Mouse (Mus musculus) neural tube, embryonic 11.5 days (tissue): ENCODE data around the gene Gng3. TPM values are rescaled to one million over a fixed set of nuclear protein-coding genes. Genes with fewer than 3 reads are reported as not detected.

Experiments used
- ATAC-seq: fragments of 200-750 bp; cut with Nextera tagmentation; 2 replicates; pipeline ENCODE4 v1.8.0; 2017; ENCODE audit warnings: moderate number of reproducible peaks, mild to moderate bottlenecking, moderate TSS enrichment, moderate library complexity; ENCODE audit not compliant: insufficient read depth, low FRiP score, low TSS enrichment
- DNase-seq: peaks from one replicate; pipeline ENCODE4 v3.0.0-alpha.2; 2015; ENCODE audit warnings: low spot score
- H3K27ac ChIP-seq: fragments of 300-500 bp; sonication (generic); 2 replicates; pipeline ENCODE4 v1.5.1; 2014; ENCODE audit warnings: low read depth, mild to moderate bottlenecking, low read length
- H3K27me3 ChIP-seq: fragments of 300-500 bp; sonication (generic); 2 replicates; pipeline ENCODE4 v1.6.1; 2014; ENCODE audit warnings: mild to moderate bottlenecking, low read length, mixed read lengths; ENCODE audit not compliant: control insufficient read depth, insufficient read depth
- H3K36me3 ChIP-seq: fragments of 300-500 bp; sonication (generic); 2 replicates; pipeline ENCODE4 v1.6.1; 2014; ENCODE audit warnings: mild to moderate bottlenecking, low read length, moderate library complexity, mixed read lengths; ENCODE audit not compliant: control insufficient read depth, insufficient read depth
- H3K4me1 ChIP-seq: fragments of 300-500 bp; sonication (generic); 2 replicates; pipeline ENCODE4 v1.6.1; 2014; ENCODE audit warnings: low read length, mixed read lengths; ENCODE audit not compliant: control insufficient read depth, insufficient read depth
- H3K4me2 ChIP-seq: fragments of 300-500 bp; sonication (generic); 2 replicates; pipeline ENCODE4 v1.6.1; 2014; ENCODE audit warnings: low read depth, mild to moderate bottlenecking, moderate library complexity
- H3K4me3 ChIP-seq: fragments of 300-500 bp; sonication (generic); 2 replicates; pipeline ENCODE4 v1.5.1; 2014; ENCODE audit warnings: low read depth, low read length
- H3K9ac ChIP-seq: fragments of 300-500 bp; sonication (generic); 2 replicates; pipeline ENCODE4 v1.6.1; 2014; ENCODE audit warnings: mild to moderate bottlenecking, low read length
- H3K9me3 ChIP-seq: fragments of 300-500 bp; sonication (generic); 2 replicates; pipeline ENCODE4 v1.6.1; 2016; ENCODE audit warnings: low read length; ENCODE audit not compliant: control insufficient read depth
- WGBS: fragments of 180-500 bp; shearing (Covaris S2); extraction: QIAGEN DNeasy Blood & Tissue Kit; methylation state at CpG from one replicate; pipeline ENCODE4 v1.1.7; 2014; 5-methylcytosine and 5-hydroxymethylcytosine counted together
- polyA plus RNA-seq: library from polyadenylated mRNA; unstranded; fragments of >200 nt; fragmentation: Nextera tagmentation; extraction: Ambion mirVana; gene quantifications from 2 replicates; pipeline ENCODE4 v1.2.1, GENCODE M21; 2014

Gene Gng3
- polyA plus RNA-seq, 1 experiment from 2014 or later, result 151 TPM

- H3K36me3 ChIP-seq, result peaks cover 10% of the 10 kb centered on the region
- no peaks in the 10 kb centered on the region for H3K27me3 ChIP-seq
- H3K4me2 ChIP-seq, result peak overlapping the region; percentile 98
- WGBS, result 2% methylated on average over 7 of the region's 7 CpGs
- H3K4me1 ChIP-seq, result peaks cover 30% of the 10 kb centered on the region
- no peak for ATAC-seq
- H3K27ac ChIP-seq, result no peak overlapping the region
- H3K9me3 ChIP-seq, result no peaks in the 10 kb centered on the region
- H3K9ac ChIP-seq, result peak overlapping the region; percentile 94
- H3K4me3 ChIP-seq, result peak overlapping the region; percentile 88
- no peak for DNase-seq
Measured at GRCm38 (mm10) chr19:8821146-8821545, 17.8 kb downstream of the Gng3 start.

GRCm38 (mm10) chr19:8820424-8820956 lies 18.5 kb downstream of the Gng3 start:
- Histone ChIP-seq H3K9ac (peak overlapping the region; percentile 94), H3K27ac (peak overlapping the region; percentile 98), H3K27me3 (no peaks in the 10 kb centered on the region), H3K4me3 (peak overlapping the region; percentile 88), H3K4me1 (peaks cover 30% of the 10 kb centered on the region), H3K36me3 (peaks cover 8% of the 10 kb centered on the region), H3K4me2 (peak overlapping the region; percentile 98), H3K9me3 (no peaks in the 10 kb centered on the region)
- WGBS, result under 1% methylated on average over 47 of the region's 48 CpGs
- ATAC-seq (peak; percentile 16), DNase-seq (no peak)

- DNase-seq, result peak; percentile 98
- WGBS, result under 1% methylated on average over 77 of the region's 83 CpGs
- Histone ChIP-seq H3K4me1 (peaks cover 30% of the 10 kb centered on the region), H3K9ac (peak within 1 kb of the TSS; percentile 94), H3K9me3 (no peaks in the 10 kb centered on the region), H3K36me3 (peaks cover 6% of the 10 kb centered on the region; the same call in 1 of the 2 replicates), H3K4me2 (peak within 1 kb of the TSS; percentile 98), H3K4me3 (peak within 1 kb of the TSS; percentile 88), H3K27me3 (no peaks in the 10 kb centered on the region), H3K27ac (peak within 1 kb of the TSS; percentile 98)
- peak; percentile 94 for ATAC-seq
Measured at GRCm38 (mm10) chr19:8819596-8820423, 19.2 kb downstream of the Gng3 start, which contains the start of gene Hnrnpul2. TSS of gene Hnrnpul2 (plus strand) at chr19:8820010.

- Histone ChIP-seq H3K4me2 (peak within 1 kb of the TSS; percentile 98), H3K4me1 (peaks cover 30% of the 10 kb centered on the region), H3K4me3 (peak within 1 kb of the TSS; percentile 88), H3K9ac (peak within 1 kb of the TSS; percentile 94), H3K9me3 (no peaks in the 10 kb centered on the region), H3K27ac (peak within 1 kb of the TSS; percentile 98), H3K27me3 (no peaks in the 10 kb centered on the region), H3K36me3 (peaks cover 5% of the 10 kb centered on the region; the same call in 1 of the 2 replicates)
- ATAC-seq (peak; percentile 93), DNase-seq (peak; percentile 97)
- under 1% methylated on average over 33 of the region's 33 CpGs for WGBS
Measured at GRCm38 (mm10) chr19:8818801-8819595, 20.0 kb downstream of the Gng3 start, which contains the start of gene Ttc9c. TSS of gene Ttc9c (minus strand) at chr19:8819333.

GRCm38 (mm10) chr19:8818301-8818798 lies 20.6 kb downstream of the Gng3 start:
- 31% methylated on average over 14 of the region's 14 CpGs for WGBS
- Histone ChIP-seq H3K9ac (peak overlapping the region; percentile 58), H3K4me2 (peak overlapping the region; percentile 98), H3K36me3 (peaks cover 5% of the 10 kb centered on the region; the same call in 1 of the 2 replicates), H3K9me3 (no peaks in the 10 kb centered on the region), H3K4me1 (peaks cover 30% of the 10 kb centered on the region), H3K27me3 (no peaks in the 10 kb centered on the region), H3K27ac (peak overlapping the region; percentile 98), H3K4me3 (peak overlapping the region; percentile 88)
- no peak for DNase-seq
- ATAC-seq, result no peak

- no peak overlapping the region for H3K4me3 ChIP-seq
- H3K27me3 ChIP-seq, result no peaks in the 10 kb centered on the region
- H3K9me3 ChIP-seq, result no peaks in the 10 kb centered on the region
- WGBS, result 87% methylated on average over 3 of the region's 3 CpGs
- no peak overlapping the region for H3K27ac ChIP-seq
- DNase-seq, result no peak
- H3K4me2 ChIP-seq, result no peak overlapping the region; the same call in 1 of the 2 replicates
- no peak for ATAC-seq
- no peak overlapping the region for H3K9ac ChIP-seq
- peaks cover 22% of the 10 kb centered on the region for H3K4me1 ChIP-seq
- H3K36me3 ChIP-seq, result peaks cover 9% of the 10 kb centered on the region; the same call in 1 of the 2 replicates
Measured at GRCm38 (mm10) chr19:8817001-8817400, 22.0 kb downstream of the Gng3 start.

- ATAC-seq, result no peak
- WGBS, result 83% methylated on average over 11 of the region's 11 CpGs
- Histone ChIP-seq H3K9me3 (no peaks in the 10 kb centered on the region), H3K4me2 (no peak overlapping the region), H3K27me3 (no peaks in the 10 kb centered on the region), H3K4me1 (peaks cover 15% of the 10 kb centered on the region), H3K36me3 (peaks cover 12% of the 10 kb centered on the region), H3K4me3 (no peak overlapping the region), H3K9ac (no peak overlapping the region), H3K27ac (no peak overlapping the region)
- DNase-seq, result no peak
Measured at GRCm38 (mm10) chr19:8815812-8816211, 23.2 kb downstream of the Gng3 start.

- H3K4me3 ChIP-seq, result no peak overlapping the region
- H3K4me1 ChIP-seq, result peaks cover 5% of the 10 kb centered on the region
- peaks cover 11% of the 10 kb centered on the region for H3K36me3 ChIP-seq
- no peak overlapping the region for H3K27ac ChIP-seq
- WGBS, result 94% methylated on average over 5 of the region's 5 CpGs
- no peak overlapping the region for H3K9ac ChIP-seq
- no peaks in the 10 kb centered on the region for H3K9me3 ChIP-seq
- ATAC-seq (no peak), DNase-seq (no peak)
- H3K4me2 ChIP-seq, result no peak overlapping the region
- no peaks in the 10 kb centered on the region for H3K27me3 ChIP-seq
Measured at GRCm38 (mm10) chr19:8806810-8807209, 32.2 kb downstream of the Gng3 start.
